Mouse (Mus musculus) fibroblast of lung, adult 2 months (primary cell): Measurements from ENCODE around the gene Lix1.

Experiments used
- DNase-seq: peaks from one replicate; pipeline ENCODE4 v3.0.0-alpha.2; 2011; ENCODE audit warnings: low read depth

Gene Lix1

DNA sequence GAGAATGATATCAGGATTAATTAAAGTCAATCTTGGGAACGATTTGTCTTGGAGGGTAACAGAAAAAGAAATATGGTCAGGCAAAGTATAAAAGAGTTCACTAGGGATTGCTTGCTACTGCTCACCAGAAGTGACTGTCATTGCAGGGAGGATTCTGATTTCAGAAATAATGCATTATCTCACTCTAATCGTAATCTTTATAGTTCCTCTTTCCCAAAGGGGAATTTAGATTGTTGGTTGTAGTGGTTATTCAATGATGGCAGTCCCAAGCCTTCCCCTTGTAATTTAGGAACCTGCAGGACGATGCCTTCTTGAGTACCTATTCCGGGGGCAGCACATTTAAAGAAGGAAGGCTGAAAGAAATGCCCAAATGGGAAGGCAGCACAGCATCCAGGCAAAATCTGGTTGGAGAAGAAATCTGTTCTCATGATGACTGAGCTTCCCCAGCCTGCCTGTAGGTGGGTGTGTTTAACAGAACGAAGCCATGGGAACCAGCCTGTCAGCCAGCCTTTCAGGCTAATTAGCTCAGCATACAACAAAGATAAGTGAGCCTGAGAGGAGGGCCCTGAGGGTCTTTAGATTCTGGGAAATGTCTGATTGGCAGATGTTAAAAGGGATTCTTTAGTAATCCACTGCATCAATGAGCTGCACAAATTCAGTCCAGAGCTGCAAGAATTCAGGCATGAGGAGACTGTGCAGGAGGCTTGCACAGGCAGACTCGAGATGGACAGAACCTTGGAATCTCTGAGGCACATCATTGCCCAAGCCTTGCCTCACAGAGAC, at the start of gene Lix1:
Gene Lix1 (plus strand): TSS at position 451 of the 783 bp plus-strand sequence.
- no peak for DNase-seq

DNA sequence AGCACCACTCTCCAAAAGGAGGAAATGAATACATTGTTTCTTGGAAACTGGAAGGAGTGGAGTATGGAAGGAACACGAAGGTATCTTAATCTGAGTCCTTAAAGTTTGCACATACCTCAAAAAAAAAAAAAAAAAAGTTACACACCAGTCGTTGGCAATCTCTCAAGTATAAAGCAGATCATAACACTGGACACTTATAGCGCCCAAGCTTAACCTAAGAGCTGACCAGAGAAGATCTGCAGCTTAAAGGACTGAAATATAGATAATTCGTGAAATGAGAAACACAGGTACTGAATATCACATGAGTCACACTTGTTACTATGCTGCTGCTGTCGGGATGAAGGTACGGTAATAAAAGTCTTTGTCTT, 28.9 kb upstream of the Lix1 start:
- no peak for DNase-seq

DNA sequence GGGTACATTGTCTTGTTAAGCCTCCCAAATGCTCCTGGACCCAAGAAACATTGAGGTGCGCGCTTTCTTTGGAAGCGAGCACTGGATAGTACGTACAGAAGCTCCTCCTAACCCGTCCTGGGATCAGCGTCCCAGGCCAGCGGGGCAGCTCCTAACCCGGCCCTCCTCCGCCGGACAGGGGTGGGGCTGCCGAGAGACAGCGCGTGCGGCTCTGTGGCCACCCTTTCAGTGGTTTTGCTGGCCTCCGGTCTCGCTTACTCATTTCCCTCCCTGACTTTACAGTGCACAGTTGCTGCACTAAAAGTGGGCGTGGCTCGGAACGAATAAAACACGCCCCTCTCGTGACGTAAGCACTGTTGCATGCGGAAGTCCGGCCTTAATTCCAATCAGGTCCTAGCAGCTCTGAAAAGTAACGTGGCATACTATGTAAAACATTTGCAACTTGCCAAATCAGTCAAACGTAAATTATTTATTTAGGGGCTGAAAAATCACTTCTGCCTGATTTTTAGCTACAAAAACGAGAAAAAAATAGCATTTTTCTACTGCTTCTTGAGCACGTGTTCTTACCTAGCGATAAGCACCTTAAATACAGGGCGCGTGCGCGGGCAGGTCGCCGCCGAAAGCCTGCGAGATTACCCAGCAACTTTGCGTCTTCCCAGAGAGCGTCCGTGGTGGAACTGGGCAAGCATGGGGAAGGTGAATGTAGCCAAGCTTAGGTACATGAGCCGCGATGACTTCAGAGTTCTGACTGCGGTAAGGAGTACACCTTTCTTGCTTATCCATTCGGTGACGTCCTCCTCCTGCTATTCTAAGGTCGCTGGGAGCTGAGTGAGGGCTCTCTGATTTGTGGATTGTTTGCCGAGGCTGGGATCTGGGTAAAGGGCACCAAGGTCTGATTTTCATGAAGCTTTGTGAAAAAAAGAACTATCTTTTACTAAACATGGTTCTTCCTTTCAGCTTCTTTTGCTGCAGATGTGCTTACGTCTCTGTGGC, 28.3 kb upstream of the Lix1 start, which contains the start of gene Riok2:
Gene Riok2 (plus strand): TSS at position 392 of the 993 bp plus-strand sequence.
- peak; percentile 100 for DNase-seq

GRCm38 (mm10) chr17:17375581-17375980, 26.9 kb upstream of the Lix1 start:
- DNase-seq, result no peak

DNA sequence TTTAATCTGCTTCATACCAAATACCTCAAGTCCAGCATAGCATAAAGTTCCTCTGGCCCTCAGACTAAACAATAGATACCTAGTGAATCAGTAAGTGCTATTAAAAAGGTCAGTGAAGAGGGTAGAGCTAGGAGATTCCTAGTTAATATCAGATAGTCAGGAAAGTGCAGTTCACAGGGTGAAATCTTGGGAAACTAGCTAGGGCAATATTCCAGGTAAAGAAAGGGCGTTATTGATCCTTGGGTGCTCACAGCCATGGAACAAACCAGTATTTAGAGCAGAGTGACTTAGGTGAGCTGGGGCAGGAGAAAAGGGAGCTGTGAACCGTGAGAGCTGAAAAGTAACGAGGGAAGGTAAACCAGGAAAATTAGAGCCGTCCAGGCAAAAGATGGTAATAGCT, 18.8 kb upstream of the Lix1 start:
- no peak for DNase-seq

- DNase-seq, result no peak
Measured at GRCm38 (mm10) chr17:17384502-17384901, 18.0 kb upstream of the Lix1 start.

DNA sequence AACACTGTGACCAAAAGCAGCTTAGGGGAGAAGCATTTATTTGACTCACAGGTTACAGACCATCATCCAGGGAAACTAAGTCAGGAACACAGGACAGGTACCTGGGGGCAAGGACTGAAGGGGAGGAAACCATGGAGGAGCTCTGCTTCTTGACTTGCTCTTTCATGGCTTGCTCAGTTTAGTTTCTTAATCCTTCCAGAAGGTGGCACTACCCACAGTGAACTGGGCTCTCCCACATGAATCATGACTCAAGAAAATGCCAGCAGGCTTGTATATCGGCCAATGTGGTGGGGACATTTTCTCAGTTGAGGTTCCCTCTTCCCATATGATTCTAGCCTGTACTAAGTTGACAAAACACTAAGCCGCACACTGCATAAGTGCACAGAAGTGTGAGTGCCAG, 16.4 kb upstream of the Lix1 start:
- no peak for DNase-seq

DNA sequence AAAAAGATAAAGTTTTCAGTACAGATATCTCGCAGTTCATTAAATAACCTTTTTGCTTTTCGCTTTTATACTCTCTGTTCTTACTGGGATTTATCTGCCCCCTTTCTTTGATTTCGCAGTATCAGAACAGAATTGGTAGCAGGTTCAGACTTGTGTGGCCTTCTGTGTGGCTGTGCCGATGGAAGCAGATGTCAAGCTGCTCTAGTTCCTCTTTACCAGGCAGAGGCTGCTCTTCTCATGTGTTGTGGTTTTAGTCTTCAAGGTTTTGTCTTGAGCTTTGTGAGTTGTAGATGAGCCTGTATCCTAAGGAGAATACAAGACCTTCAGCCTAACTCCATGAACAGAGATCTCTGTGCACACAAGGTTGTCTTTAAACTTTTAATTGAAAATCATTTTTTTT, 10.6 kb upstream of the Lix1 start:
- no peak for DNase-seq

DNA sequence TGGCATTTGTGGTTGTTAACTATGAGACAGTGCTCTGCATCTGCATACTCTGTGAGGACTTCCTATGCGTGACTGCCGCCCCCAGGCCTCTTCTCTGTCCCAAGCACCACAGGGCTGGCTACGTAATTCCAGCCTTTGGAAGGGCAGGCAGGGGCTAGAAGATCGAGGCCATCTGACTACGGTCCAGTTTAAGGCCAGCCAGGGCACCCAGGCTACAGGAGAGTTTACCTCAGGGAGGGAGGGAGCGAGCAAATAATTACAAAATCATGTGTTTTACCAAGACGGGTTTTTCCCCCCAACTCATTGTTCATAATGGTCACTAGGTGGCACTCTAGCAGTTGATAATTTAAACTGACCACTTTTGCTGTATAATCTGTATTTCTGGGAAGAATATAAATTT, 9.6 kb upstream of the Lix1 start:
- DNase-seq, result no peak

DNA sequence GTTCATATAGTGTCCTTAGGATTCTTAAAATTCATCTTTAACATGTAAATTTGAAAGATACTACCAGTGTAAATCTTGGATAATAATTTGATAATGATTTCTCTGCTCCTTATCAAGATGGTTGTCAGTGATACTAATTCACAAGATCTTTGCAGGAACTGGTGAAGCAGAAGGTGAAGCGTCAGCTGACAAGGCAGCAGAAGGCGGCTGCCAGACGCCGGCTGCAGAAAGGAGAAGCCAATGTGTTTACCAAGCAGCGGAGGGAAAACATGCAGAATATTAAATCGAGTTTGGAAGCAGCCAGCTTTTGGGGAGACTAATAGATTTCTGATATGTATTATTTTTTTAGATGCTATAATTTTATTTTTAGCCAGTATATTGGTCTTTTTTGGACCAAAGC, 9.2 kb upstream of the Lix1 start:
- no peak for DNase-seq

- no peak for DNase-seq
Measured at GRCm38 (mm10) chr17:17394336-17394735, 8.1 kb upstream of the Lix1 start.

- no peak for DNase-seq
Measured at GRCm38 (mm10) chr17:17396869-17397268, 5.6 kb upstream of the Lix1 start.

GRCm38 (mm10) chr17:17398664-17399063, 3.8 kb upstream of the Lix1 start:
- no peak for DNase-seq

- no peak for DNase-seq
Measured at GRCm38 (mm10) chr17:17403038-17403437, 566 bp downstream of the Lix1 start.

DNA sequence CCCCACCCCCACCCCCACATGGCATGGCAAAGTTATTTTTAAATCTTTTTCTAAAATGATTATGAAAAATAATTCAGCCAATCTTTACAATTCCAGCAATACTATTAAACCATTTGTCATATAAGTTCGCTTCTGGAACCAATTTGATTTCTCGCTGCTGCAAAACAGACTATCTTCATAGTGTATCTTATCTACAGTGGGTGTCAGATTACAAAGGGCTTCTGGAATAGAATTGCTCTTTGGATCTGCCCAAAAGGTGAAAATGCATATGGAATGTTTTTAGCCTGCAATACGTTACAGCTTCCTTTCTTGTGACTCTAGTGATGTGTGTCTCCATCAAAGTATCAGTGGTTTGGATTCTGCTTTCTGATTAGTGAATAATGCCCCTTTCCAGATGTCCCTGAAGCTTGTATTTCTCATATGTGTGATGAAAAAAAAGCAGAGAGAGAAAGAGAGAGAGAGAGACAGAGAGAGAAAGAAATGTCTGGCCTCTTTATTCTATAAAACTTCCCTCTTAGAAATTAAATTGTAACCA, 1.2 kb downstream of the Lix1 start:
- DNase-seq, result no peak

DNA sequence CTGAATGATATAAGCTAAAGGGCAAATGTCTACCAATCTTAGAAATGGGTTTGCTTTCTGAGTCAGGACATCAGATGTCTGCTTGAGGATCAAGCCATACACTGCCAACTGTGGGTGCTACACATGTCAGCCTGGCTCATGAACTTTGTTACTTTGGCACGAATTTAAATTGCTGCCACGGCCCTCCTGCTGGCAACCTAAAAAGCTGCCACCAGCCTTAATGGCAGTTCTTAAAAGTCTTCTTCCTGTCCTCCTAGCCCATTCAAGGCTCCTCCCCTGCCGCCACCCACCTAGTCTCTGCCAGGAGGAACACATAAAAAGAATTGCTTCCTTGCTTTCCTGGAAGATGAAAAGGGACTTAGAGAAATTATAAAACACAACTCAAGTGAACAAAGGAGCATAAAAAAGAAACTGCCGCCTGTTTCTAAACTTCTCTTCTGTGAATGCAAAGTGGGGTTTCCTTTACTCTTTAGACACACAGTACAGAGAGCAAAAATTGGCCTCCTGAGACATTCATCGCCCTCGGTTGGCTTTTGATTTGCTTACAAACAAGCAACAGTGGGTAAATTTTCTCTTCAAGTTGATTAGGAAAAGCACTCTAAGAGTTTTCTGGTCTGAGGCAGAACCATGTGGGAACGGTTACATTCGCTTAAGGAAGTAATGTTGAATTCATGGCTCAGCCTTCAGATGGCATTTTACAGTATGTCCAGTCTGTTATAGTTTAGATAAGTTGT, 2.5 kb downstream of the Lix1 start:
- no peak for DNase-seq

- DNase-seq, result no peak
Measured at GRCm38 (mm10) chr17:17405606-17406005, 3.1 kb downstream of the Lix1 start.

GRCm38 (mm10) chr17:17408137-17408536, 5.7 kb downstream of the Lix1 start:
- no peak for DNase-seq

GRCm38 (mm10) chr17:17408720-17409478, 6.4 kb downstream of the Lix1 start:
- DNase-seq, result no peak

DNA sequence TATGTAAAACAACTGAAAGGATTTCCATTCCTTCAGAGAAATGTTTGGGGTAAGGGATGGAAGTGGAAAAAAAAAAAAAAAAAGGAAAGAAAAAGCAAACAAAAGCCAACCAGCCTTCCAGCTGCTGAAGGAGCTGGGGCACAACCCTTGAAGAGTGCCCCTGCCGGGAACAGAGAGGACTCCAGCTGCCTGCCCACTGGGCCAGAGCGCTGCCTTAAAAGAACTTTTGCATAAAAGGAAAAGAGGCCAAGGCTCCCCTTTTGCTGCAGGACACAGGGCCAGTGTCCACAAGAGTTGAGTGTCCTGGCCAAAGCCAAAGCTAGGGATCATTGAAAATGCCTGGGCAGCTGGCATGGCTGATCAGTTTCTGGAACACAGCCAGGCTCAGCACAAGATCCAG, 7.1 kb downstream of the Lix1 start:
- no peak for DNase-seq

- no peak for DNase-seq
Measured at GRCm38 (mm10) chr17:17411443-17411842, 9.0 kb downstream of the Lix1 start.
